Mouse (Mus musculus) ES-Bruce4 (cell line): ENCODE measurements around the gene Frmpd4. TPM values are rescaled to one million over a fixed set of nuclear protein-coding genes. Genes with fewer than 3 reads are reported as not detected.

Source experiments
- H3K27ac ChIP-seq: 2 replicates; pipeline ENCODE4 v1.5.1; 2012; ENCODE audit warnings: low read length, inconsistent platforms; ENCODE audit not compliant: insufficient read depth
- H3K27me3 ChIP-seq: 2 replicates; pipeline ENCODE4 v1.6.1; 2012; ENCODE audit warnings: mild to moderate bottlenecking, low read length, inconsistent platforms; ENCODE audit not compliant: control insufficient read depth, poor library complexity, insufficient read depth, severe bottlenecking
- H3K36me3 ChIP-seq: 2 replicates; pipeline ENCODE4 v1.6.1; 2012; ENCODE audit warnings: inconsistent platforms, mild to moderate bottlenecking, low read length, moderate library complexity; ENCODE audit not compliant: control insufficient read depth, poor library complexity, insufficient read depth, severe bottlenecking
- H3K4me1 ChIP-seq: one replicate; pipeline ENCODE4 v1.8.1; 2011; ENCODE audit warnings: low read length; ENCODE audit not compliant: control insufficient read depth, insufficient read depth
- H3K4me3 ChIP-seq: 2 replicates; pipeline ENCODE4 v1.5.1; 2011; ENCODE audit warnings: low read depth, mild to moderate bottlenecking, low read length
- H3K9ac ChIP-seq: 2 replicates; pipeline ENCODE4 v1.6.1; 2012; ENCODE audit warnings: low read depth, mild to moderate bottlenecking, inconsistent platforms; ENCODE audit not compliant: poor library complexity, severe bottlenecking
- H3K9me3 ChIP-seq: replicated peaks from 2 replicates; pipeline ENCODE4 v1.6.1; 2012; ENCODE audit warnings: mild to moderate bottlenecking, low read length, inconsistent platforms; ENCODE audit not compliant: control insufficient read depth, poor library complexity, insufficient read depth, severe bottlenecking
- CTCF ChIP-seq: IDR thresholded peaks from one replicate; pipeline ENCODE4 v1.8.1; 2011; ENCODE audit warnings: low read depth, low read length
- EP300 ChIP-seq: IDR thresholded peaks from 2 replicates; pipeline ENCODE4 v1.6.1; 2011; ENCODE audit warnings: low read depth, low read length; ENCODE audit not compliant: insufficient read depth
- POLR2A ChIP-seq: IDR thresholded peaks from one replicate; pipeline ENCODE4 v1.8.1; 2011; ENCODE audit warnings: low read length; ENCODE audit not compliant: insufficient read depth
- polyA plus RNA-seq: library from polyadenylated mRNA; stranded (reverse); fragments of >200 nt; gene quantifications from 2 replicates; pipeline ENCODE4 v1.2.4, GENCODE M21; 2011; ENCODE audit warnings: low read depth; ENCODE audit not compliant: missing spikeins, insufficient read depth, insufficient read length

Frmpd4 gene
- polyA plus RNA-seq, 1 experiment: not detected

- Histone ChIP-seq H3K9me3 (no peaks in the 10 kb centered on the region), H3K27me3 (no peaks in the 10 kb centered on the region)
- TF ChIP-seq EP300: no peak
Measured at GRCm38 (mm10) chrX:167984835-167985234, 592.2 kb downstream of the Frmpd4 start.

GRCm38 (mm10) chrX:167951207-167951606 lies 625.8 kb downstream of the Frmpd4 start:
- Histone ChIP-seq H3K9me3 (no peaks in the 10 kb centered on the region), H3K4me1 (no peaks in the 10 kb centered on the region), H3K27ac (no peak overlapping the region), H3K4me3 (no peak overlapping the region), H3K36me3 (no peaks in the 10 kb centered on the region), H3K27me3 (no peaks in the 10 kb centered on the region), H3K9ac (no peak overlapping the region)
- TF ChIP-seq POLR2A (no peak), EP300 (no peak), CTCF (no peak)

More at GRCm38 (mm10) chrX:167984835-167985234, 592.2 kb downstream of the Frmpd4 start:
- H3K27ac ChIP-seq: no peak overlapping the region
- H3K4me1 ChIP-seq: no peaks in the 10 kb centered on the region
- H3K36me3 ChIP-seq: no peaks in the 10 kb centered on the region
- no peak overlapping the region for H3K9ac ChIP-seq
- H3K4me3 ChIP-seq: no peak overlapping the region

GRCm38 (mm10) chrX:167909483-167909882 lies 667.5 kb downstream of the Frmpd4 start:
- Histone ChIP-seq H3K27me3 (no peaks in the 10 kb centered on the region), H3K4me1 (no peaks in the 10 kb centered on the region), H3K4me3 (no peak overlapping the region), H3K9me3 (no peaks in the 10 kb centered on the region), H3K9ac (no peak overlapping the region), H3K27ac (no peak overlapping the region), H3K36me3 (no peaks in the 10 kb centered on the region)
- TF ChIP-seq EP300 (no peak), POLR2A (no peak), CTCF (no peak)

GRCm38 (mm10) chrX:167901046-167901445 lies 676.0 kb downstream of the Frmpd4 start:
- no peaks in the 10 kb centered on the region for H3K9me3 ChIP-seq
- H3K4me1 ChIP-seq: no peaks in the 10 kb centered on the region
- no peaks in the 10 kb centered on the region for H3K36me3 ChIP-seq
- no peak overlapping the region for H3K27ac ChIP-seq
- TF ChIP-seq POLR2A: no peak
- TF ChIP-seq EP300: no peak
- TF ChIP-seq CTCF: no peak
- no peak overlapping the region for H3K9ac ChIP-seq
- no peaks in the 10 kb centered on the region for H3K27me3 ChIP-seq
- no peak overlapping the region for H3K4me3 ChIP-seq

- H3K9me3 ChIP-seq: no peaks in the 10 kb centered on the region
- no peak overlapping the region for H3K9ac ChIP-seq
- no peaks in the 10 kb centered on the region for H3K36me3 ChIP-seq
- H3K4me1 ChIP-seq: no peaks in the 10 kb centered on the region
- no peak overlapping the region for H3K4me3 ChIP-seq
- no peaks in the 10 kb centered on the region for H3K27me3 ChIP-seq
- TF ChIP-seq POLR2A (no peak), EP300 (no peak)
- H3K27ac ChIP-seq: no peak overlapping the region
Measured at GRCm38 (mm10) chrX:167854821-167855220, 722.2 kb downstream of the Frmpd4 start.

- H3K9ac ChIP-seq: no peak overlapping the region
- no peaks in the 10 kb centered on the region for H3K4me1 ChIP-seq
- H3K36me3 ChIP-seq: no peaks in the 10 kb centered on the region
- no peaks in the 10 kb centered on the region for H3K9me3 ChIP-seq
- TF ChIP-seq EP300 (no peak), CTCF (no peak), POLR2A (no peak)
- H3K4me3 ChIP-seq: no peak overlapping the region
- H3K27ac ChIP-seq: no peak overlapping the region
- H3K27me3 ChIP-seq: no peaks in the 10 kb centered on the region
Measured at GRCm38 (mm10) chrX:167832543-167832942, 744.5 kb downstream of the Frmpd4 start.

- Histone ChIP-seq H3K36me3 (no peaks in the 10 kb centered on the region), H3K4me1 (no peaks in the 10 kb centered on the region), H3K27me3 (no peaks in the 10 kb centered on the region), H3K4me3 (no peak overlapping the region), H3K9me3 (no peaks in the 10 kb centered on the region), H3K9ac (no peak overlapping the region), H3K27ac (no peak overlapping the region)
- no peak for TF ChIP-seq CTCF
Measured at GRCm38 (mm10) chrX:167828456-167828855, 748.6 kb downstream of the Frmpd4 start.
